Mouse (Mus musculus) limb, embryonic 11.5 days (tissue): Measurements from ENCODE around the gene Tac2. TPM values are rescaled to one million over a fixed set of nuclear protein-coding genes. Genes with fewer than 3 reads are reported as not detected.

Experiments
- ATAC-seq: fragments of 200-750 bp; cut with Nextera tagmentation; 2 replicates; pipeline ENCODE4 v1.8.0; 2017; ENCODE audit warnings: low read depth; ENCODE audit not compliant: insufficient number of reproducible peaks, low FRiP score, low TSS enrichment
- DNase-seq: peaks from one replicate; pipeline ENCODE4 v3.0.0-alpha.2; 2015; ENCODE audit warnings: low spot score
- H3K27ac ChIP-seq: fragments of 300-500 bp; sonication (generic); replicated peaks from 2 replicates; pipeline ENCODE4 v1.5.1; 2014; ENCODE audit warnings: low read depth, mild to moderate bottlenecking, low read length
- H3K27me3 ChIP-seq: fragments of 300-500 bp; sonication (generic); 2 replicates; pipeline ENCODE4 v1.6.1; 2014; ENCODE audit warnings: mild to moderate bottlenecking, low read length, mixed read lengths; ENCODE audit not compliant: control insufficient read depth, insufficient read depth
- H3K36me3 ChIP-seq: fragments of 300-500 bp; sonication (generic); 2 replicates; pipeline ENCODE4 v1.6.1; 2014; ENCODE audit warnings: mild to moderate bottlenecking, low read length, moderate library complexity, mixed read lengths; ENCODE audit not compliant: control insufficient read depth, insufficient read depth
- H3K4me1 ChIP-seq: fragments of 300-500 bp; sonication (generic); 2 replicates; pipeline ENCODE4 v1.6.1; 2014; ENCODE audit warnings: low read length, mixed read lengths; ENCODE audit not compliant: control insufficient read depth, insufficient read depth
- H3K4me2 ChIP-seq: fragments of 300-500 bp; sonication (generic); 2 replicates; pipeline ENCODE4 v1.6.1; 2014; ENCODE audit warnings: low read depth, mild to moderate bottlenecking, moderate library complexity; ENCODE audit not compliant: severe bottlenecking
- H3K4me3 ChIP-seq: fragments of 300-500 bp; sonication (generic); 2 replicates; pipeline ENCODE4 v1.5.1; 2014; ENCODE audit warnings: low read depth, low read length
- H3K9ac ChIP-seq: fragments of 300-500 bp; sonication (generic); 2 replicates; pipeline ENCODE4 v1.6.1; 2014; ENCODE audit warnings: mild to moderate bottlenecking, low read length
- H3K9me3 ChIP-seq: fragments of 300-500 bp; sonication (generic); 2 replicates; pipeline ENCODE4 v1.6.1; 2016; ENCODE audit warnings: low read length; ENCODE audit not compliant: control insufficient read depth
- WGBS: fragments of 180-500 bp; shearing (Covaris S2); extraction: QIAGEN DNeasy Blood & Tissue Kit; methylation state at CpG from one replicate; pipeline ENCODE4 v1.1.7; 2014; 5-methylcytosine and 5-hydroxymethylcytosine counted together
- polyA plus RNA-seq: library from polyadenylated mRNA; unstranded; fragments of >200 nt; fragmentation: Nextera tagmentation; extraction: Ambion mirVana; gene quantifications from 2 replicates; pipeline ENCODE4 v1.2.1, GENCODE M21; 2014

Tac2 gene
- 1.9 and 2.9 TPM in 2 replicates for polyA plus RNA-seq

DNA sequence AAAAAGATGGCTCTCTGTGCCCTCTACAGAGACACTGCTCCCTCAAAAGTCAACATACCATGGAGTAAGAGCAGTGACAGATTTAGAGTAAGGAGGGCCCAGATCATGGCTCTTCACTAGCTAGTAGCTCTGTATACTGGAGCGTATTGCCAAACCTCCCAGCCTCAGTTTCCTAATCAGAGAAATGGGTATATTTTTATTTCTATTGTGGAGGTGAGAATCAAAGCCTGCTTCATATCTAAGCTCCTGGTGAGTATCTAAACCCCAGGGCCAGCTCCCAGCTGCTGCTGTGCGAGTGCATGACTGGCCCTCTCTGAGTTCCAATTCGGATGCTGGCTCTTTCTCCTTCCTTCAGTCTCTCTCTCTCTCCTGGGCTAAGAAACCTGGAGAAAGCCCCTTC lies at the start of gene Tac2:
Tac2 (plus strand) TSS at position 301 of the 400 bp plus-strand sequence.
- peaks cover 3% of the 10 kb centered on the region; the same call in 1 of the 2 replicates for H3K27me3 ChIP-seq

GRCm38 (mm10) chr10:127674794-127675522 lies 49.3 kb upstream of the Tac2 start:
- Histone ChIP-seq H3K4me2 (no peak overlapping the region), H3K9me3 (no peaks in the 10 kb centered on the region), H3K4me1 (0 out of 2 replicates have a peak, but pooled peaks cover 3% of the 10 kb centered on the region), H3K4me3 (no peak overlapping the region), H3K9ac (no peak overlapping the region), H3K27ac (no peak overlapping the region), H3K36me3 (no peaks in the 10 kb centered on the region), H3K27me3 (no peaks in the 10 kb centered on the region)
- 92% methylated on average over 8 of the region's 8 CpGs for WGBS
- DNase-seq (peak; percentile 77), ATAC-seq (no peak)

More for the DNA sequence above, at the start of gene Tac2:
- H3K4me3 ChIP-seq, result no peak within 1 kb of the TSS
- ATAC-seq (no peak), DNase-seq (no peak)
- H3K9ac ChIP-seq, result no peak within 1 kb of the TSS
- no peaks in the 10 kb centered on the region for H3K36me3 ChIP-seq
- no peak within 1 kb of the TSS for H3K27ac ChIP-seq
- H3K4me2 ChIP-seq, result 0 out of 2 replicates have a peak within 1 kb of the TSS, but pooled peaks have one; percentile 7
- H3K4me1 ChIP-seq, result peaks cover 9% of the 10 kb centered on the region
- H3K9me3 ChIP-seq, result no peaks in the 10 kb centered on the region
- 83% methylated on average over 3 of the region's 3 CpGs for WGBS

DNA sequence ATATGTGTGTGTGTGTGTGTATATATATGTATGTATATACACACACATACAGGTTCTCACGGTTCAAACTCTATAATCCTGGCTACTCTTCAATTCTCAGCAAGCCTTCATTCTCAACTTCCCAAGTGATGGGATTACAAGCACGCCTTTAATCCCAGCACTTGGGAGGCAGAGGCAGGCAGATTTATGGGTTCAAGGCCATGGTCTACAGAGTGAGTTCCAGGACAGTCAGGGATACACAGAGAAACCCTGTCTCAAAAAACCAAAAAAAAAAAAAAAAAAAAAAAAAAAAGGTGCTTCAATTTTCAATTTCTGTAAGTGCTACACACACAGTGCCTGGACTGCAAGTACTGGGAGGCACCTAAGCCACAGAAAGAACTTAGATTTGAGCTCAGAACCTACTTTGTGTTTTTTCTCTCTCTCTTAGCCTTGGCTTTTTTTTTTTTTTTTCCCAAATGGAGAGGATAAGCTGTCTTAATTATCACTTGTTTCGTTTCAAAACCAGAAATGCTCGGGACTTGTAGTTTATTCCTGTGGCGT lies 48.3 kb upstream of the Tac2 start:
- Histone ChIP-seq H3K9ac (peak overlapping the region; percentile 41; the same call in 1 of the 2 replicates), H3K9me3 (no peaks in the 10 kb centered on the region), H3K4me2 (peak overlapping the region; percentile 51), H3K36me3 (no peaks in the 10 kb centered on the region), H3K27me3 (no peaks in the 10 kb centered on the region), H3K4me3 (peak overlapping the region; percentile 85), H3K4me1 (0 out of 2 replicates have a peak, but pooled peaks cover 3% of the 10 kb centered on the region), H3K27ac (0 out of 2 replicates have a peak overlapping the region, but pooled peaks have one; percentile 22)
- WGBS, result 53% methylated on average over 5 of the region's 5 CpGs
- ATAC-seq (no peak), DNase-seq (no peak)

GRCm38 (mm10) chr10:127676691-127677548 lies 47.4 kb upstream of the Tac2 start:
- peak overlapping the region; percentile 85 for H3K4me3 ChIP-seq
- ATAC-seq (peak; percentile 94), DNase-seq (peak; percentile 94)
- H3K36me3 ChIP-seq, result no peaks in the 10 kb centered on the region
- H3K9ac ChIP-seq, result peak overlapping the region; percentile 71
- under 1% methylated on average over 69 of the region's 71 CpGs for whole genome bisulfite sequencing
- no peaks in the 10 kb centered on the region for H3K9me3 ChIP-seq
- H3K4me2 ChIP-seq, result peak overlapping the region; percentile 80
- H3K4me1 ChIP-seq, result 0 out of 2 replicates have a peak, but pooled peaks cover 3% of the 10 kb centered on the region
- no peaks in the 10 kb centered on the region for H3K27me3 ChIP-seq
- no peak overlapping the region for H3K27ac ChIP-seq

DNA sequence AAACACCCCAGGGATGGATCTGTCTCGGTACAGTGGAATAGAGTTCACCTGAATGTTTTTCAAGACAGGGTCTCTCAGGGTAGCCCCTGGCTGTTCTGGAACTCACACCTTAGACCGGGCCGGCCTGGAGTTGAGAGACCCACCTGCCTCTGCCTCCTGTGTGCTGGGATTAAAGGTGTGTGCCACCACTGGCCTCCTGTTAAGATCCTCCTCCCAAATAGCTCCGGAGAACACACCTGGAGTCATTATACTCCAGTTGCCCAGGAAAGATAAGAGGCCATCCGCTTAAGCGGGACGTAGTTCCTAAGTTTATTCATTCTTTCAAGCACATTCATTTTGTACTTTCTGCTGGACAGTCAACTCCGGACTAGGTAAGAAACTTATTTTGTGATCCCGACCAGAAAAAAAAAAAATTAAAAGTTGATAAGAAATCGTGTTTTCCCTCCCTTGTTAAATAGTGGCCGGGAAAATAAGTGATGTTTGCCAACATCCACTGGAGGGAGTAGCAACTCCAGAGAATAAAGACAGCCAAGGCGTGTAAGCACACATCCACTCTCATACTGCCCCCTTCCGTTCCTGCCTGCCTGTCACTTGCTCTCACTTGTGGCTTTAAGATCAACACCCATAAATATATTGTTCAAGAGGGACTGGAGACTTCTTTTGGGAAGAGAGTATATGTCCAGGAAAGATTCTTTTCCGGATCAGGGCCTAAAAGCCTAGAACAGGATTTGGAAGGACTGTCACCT lies 46.5 kb upstream of the Tac2 start:
- H3K4me3 ChIP-seq, result peak overlapping the region; percentile 85
- H3K27ac ChIP-seq, result no peak overlapping the region
- ATAC-seq (0 out of 2 replicates have a peak, but pooled peaks have one; percentile 19), DNase-seq (peak; percentile 75)
- WGBS, result 14% methylated on average over 14 of the region's 14 CpGs
- H3K9me3 ChIP-seq, result no peaks in the 10 kb centered on the region
- H3K4me1 ChIP-seq, result 0 out of 2 replicates have a peak, but pooled peaks cover 3% of the 10 kb centered on the region
- no peaks in the 10 kb centered on the region for H3K27me3 ChIP-seq
- peak overlapping the region; percentile 71 for H3K9ac ChIP-seq
- no peaks in the 10 kb centered on the region for H3K36me3 ChIP-seq
- peak overlapping the region; percentile 80 for H3K4me2 ChIP-seq

GRCm38 (mm10) chr10:127679208-127679607 lies 45.1 kb upstream of the Tac2 start:
- ATAC-seq, result no peak
- Histone ChIP-seq H3K4me3 (no peak overlapping the region), H3K9me3 (no peaks in the 10 kb centered on the region), H3K9ac (no peak overlapping the region), H3K27me3 (no peaks in the 10 kb centered on the region), H3K4me2 (no peak overlapping the region), H3K27ac (no peak overlapping the region), H3K4me1 (0 out of 2 replicates have a peak, but pooled peaks cover 3% of the 10 kb centered on the region), H3K36me3 (no peaks in the 10 kb centered on the region)
- 94% methylated on average over 1 of the region's 1 CpGs for WGBS
- no peak for DNase-seq

GRCm38 (mm10) chr10:127679881-127680280 lies 44.4 kb upstream of the Tac2 start:
- no peak for DNase-seq
- ATAC-seq, result no peak
- 90% methylated on average over 3 of the region's 3 CpGs for WGBS

More at GRCm38 (mm10) chr10:127679881-127680280, 44.4 kb upstream of the Tac2 start:
- Histone ChIP-seq H3K27ac (no peak overlapping the region), H3K4me2 (no peak overlapping the region), H3K9ac (no peak overlapping the region), H3K9me3 (no peaks in the 10 kb centered on the region), H3K27me3 (no peaks in the 10 kb centered on the region), H3K36me3 (no peaks in the 10 kb centered on the region), H3K4me1 (0 out of 2 replicates have a peak, but pooled peaks cover 3% of the 10 kb centered on the region), H3K4me3 (no peak overlapping the region)
